Mouse (Mus musculus) heart, embryonic 14.5 days (tissue): ENCODE results near the gene Slc35f2. TPM values are rescaled to one million over a fixed set of nuclear protein-coding genes. Genes with fewer than 3 reads are reported as not detected.

Experiments
- ATAC-seq: fragments of 200-750 bp; cut with Nextera tagmentation; 2 replicates; pipeline ENCODE4 v1.8.0; 2017; ENCODE audit warnings: low read depth, moderate TSS enrichment; ENCODE audit not compliant: insufficient number of reproducible peaks, insufficient read depth, low FRiP score
- H3K27ac ChIP-seq, 2 experiments: fragments of 200-500 bp in 1 of 2; fragments of 300-500 bp in 1 of 2; sonication (generic) in 1 of 2; replicated peaks in 1 of 2; 2 replicates each; pipeline ENCODE4 v1.5.1; 2012 to 2014; ENCODE audit warnings: low read depth in 2 of 2, low read length in 2 of 2, control low read depth in 1 of 2, mild to moderate bottlenecking in 1 of 2, mixed read lengths in 1 of 2; ENCODE audit not compliant: control insufficient read depth in 1 of 2, insufficient read depth in 1 of 2
- H3K27me3 ChIP-seq: fragments of 300-500 bp; sonication (generic); 2 replicates; pipeline ENCODE4 v1.6.1; 2014; ENCODE audit warnings: mild to moderate bottlenecking, low read length, control low read depth; ENCODE audit not compliant: control insufficient read depth, insufficient read depth
- H3K36me3 ChIP-seq: fragments of 300-500 bp; sonication (generic); 2 replicates; pipeline ENCODE4 v1.6.1; 2014; ENCODE audit warnings: mild to moderate bottlenecking, control low read depth, low read length, mixed read lengths; ENCODE audit not compliant: control insufficient read depth, insufficient read depth
- H3K4me1 ChIP-seq, 2 experiments: fragments of 200-500 bp in 1 of 2; fragments of 300-500 bp in 1 of 2; sonication (generic) in 1 of 2; 2 replicates each; pipeline ENCODE4 v1.6.1; 2012 to 2014; ENCODE audit warnings: low read length in 2 of 2, control low read depth in 1 of 2, mixed read lengths in 1 of 2; ENCODE audit not compliant: control insufficient read depth in 2 of 2, insufficient read depth in 2 of 2
- H3K4me2 ChIP-seq: fragments of 300-500 bp; sonication (generic); 2 replicates; pipeline ENCODE4 v1.6.1; 2014; ENCODE audit warnings: mild to moderate bottlenecking, low read length
- H3K4me3 ChIP-seq, 2 experiments: fragments of 200-500 bp in 1 of 2; fragments of 300-500 bp in 1 of 2; sonication (generic) in 1 of 2; 2 replicates each; pipeline ENCODE4 v1.5.1; 2012 to 2014; ENCODE audit warnings: low read length in 2 of 2, mild to moderate bottlenecking in 2 of 2, control low read depth in 1 of 2, low read depth in 1 of 2, moderate library complexity in 1 of 2; ENCODE audit not compliant: control insufficient read depth in 1 of 2, insufficient read depth in 1 of 2
- H3K9ac ChIP-seq: fragments of 300-500 bp; sonication (generic); 2 replicates; pipeline ENCODE4 v1.6.1; 2014; ENCODE audit warnings: mild to moderate bottlenecking, low read length
- H3K9me3 ChIP-seq: fragments of 300-500 bp; sonication (generic); 2 replicates; pipeline ENCODE4 v1.6.1; 2016; ENCODE audit warnings: low read length, control low read depth; ENCODE audit not compliant: control insufficient read depth
- WGBS: fragments of 180-500 bp; shearing (Covaris S2); extraction: QIAGEN DNeasy Blood & Tissue Kit; methylation state at CpG from one replicate; pipeline ENCODE4 v1.1.7; 2014; 5-methylcytosine and 5-hydroxymethylcytosine counted together
- polyA plus RNA-seq: library from polyadenylated mRNA; unstranded; fragments of >200 nt; fragmentation: Nextera tagmentation; extraction: Ambion mirVana; gene quantifications from 2 replicates; pipeline ENCODE4 v1.2.1, GENCODE M21; 2014

The Slc35f2 gene
- polyA plus RNA-seq, 1 experiment from 2014 or later, result 0.35 TPM

DNA sequence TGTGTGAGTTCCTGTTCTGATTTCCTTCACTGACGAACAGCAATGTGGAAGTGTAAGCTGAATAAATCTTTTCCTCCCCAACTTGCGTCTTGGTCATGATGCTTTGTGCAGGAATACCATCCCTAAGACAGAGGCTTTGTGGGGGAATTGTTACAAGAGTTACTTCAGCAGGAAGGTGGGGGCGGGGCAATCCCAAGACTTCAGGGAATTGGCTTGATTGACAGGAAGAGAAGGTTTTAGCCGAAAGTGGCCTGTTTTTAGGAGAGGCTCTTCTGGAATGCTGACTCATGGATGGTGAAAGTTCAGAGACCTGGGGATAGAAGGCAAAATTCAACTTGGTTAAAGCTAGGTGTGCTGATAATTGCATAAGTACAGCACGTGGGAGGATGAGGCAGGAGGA is 2.9 kb upstream of the Slc35f2 start:
- Histone ChIP-seq H3K36me3 (no peaks in the 10 kb centered on the region), H3K4me2 (no peak overlapping the region), H3K27ac (no peak overlapping the region), H3K4me3 (no peak overlapping the region), H3K4me1 (peaks cover 4% of the 10 kb centered on the region in 2 experiments; a peak in 1 of 4 replicates), H3K27me3 (peaks cover 39% of the 10 kb centered on the region), H3K9ac (no peak overlapping the region), H3K9me3 (peaks cover 9% of the 10 kb centered on the region; the same call in 1 of the 2 replicates)
- no peak for ATAC-seq
- 70% methylated on average over 5 of the region's 5 CpGs for WGBS

DNA sequence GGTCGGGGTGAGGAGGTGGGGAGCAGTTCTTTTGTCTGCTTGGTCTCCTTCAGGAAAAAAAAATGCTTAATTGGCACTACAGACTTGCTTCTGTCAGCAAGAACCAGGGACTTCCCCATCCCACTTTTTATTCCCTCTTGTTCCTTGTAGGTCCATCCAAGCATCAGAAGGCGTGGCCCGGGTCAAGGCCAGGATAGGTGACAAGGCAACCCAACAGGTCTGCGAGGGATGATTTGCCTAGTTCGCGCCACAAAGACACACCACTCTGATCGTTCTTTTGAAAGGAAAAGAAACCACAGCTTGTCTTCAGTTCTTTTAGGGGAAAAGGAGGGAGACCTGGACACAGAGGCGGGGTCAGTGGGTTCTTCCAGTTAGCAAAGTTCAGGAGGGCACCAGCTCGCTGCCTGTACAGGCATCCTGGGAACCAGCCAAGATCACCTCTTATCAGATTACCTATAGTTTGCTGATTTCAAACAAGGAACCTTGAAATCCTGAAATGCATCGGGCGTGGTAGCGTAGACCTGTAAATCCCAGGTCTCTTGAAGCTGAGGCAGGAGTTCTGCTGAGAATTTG is 481 bp upstream of the Slc35f2 start:
- H3K27me3 ChIP-seq, result peaks cover 42% of the 10 kb centered on the region
- no peak overlapping the region for H3K27ac ChIP-seq
- peaks cover 4% of the 10 kb centered on the region in 2 experiments; a peak in 1 of 4 replicates for H3K4me1 ChIP-seq
- WGBS, result 36% methylated on average over 12 of the region's 12 CpGs
- H3K4me2 ChIP-seq, result peak overlapping the region; percentile 98
- peak overlapping the region; percentile 50 to 59; a peak in 3 of 4 replicates for H3K4me3 ChIP-seq
- H3K9me3 ChIP-seq, result peaks cover 9% of the 10 kb centered on the region; the same call in 1 of the 2 replicates
- no peaks in the 10 kb centered on the region for H3K36me3 ChIP-seq
- ATAC-seq, result no peak
- H3K9ac ChIP-seq, result peak overlapping the region; percentile 62

DNA sequence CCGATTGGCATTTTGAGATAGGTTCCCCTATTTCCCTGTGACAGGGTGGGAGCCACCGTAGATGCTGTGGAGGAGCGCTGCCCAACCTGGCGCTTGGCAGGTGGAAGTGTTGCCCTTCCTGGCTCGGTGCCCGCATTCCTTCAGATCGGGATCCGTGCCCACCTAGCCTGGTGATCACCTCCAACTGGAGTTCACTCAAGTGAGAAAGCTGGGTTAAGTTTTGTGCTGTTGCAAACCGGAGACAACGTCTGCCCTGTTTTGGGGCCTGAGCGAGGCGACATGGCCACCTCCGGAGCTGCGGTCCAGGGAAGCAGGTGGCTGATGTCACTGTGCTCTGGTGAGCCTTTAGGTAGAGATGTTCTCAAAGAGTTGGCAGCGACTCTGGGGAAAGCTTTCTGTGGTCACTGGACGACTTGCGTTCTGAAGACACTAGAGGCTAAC is 803 bp downstream of the Slc35f2 start:
- no peak for ATAC-seq
- H3K9me3 ChIP-seq, result peaks cover 8% of the 10 kb centered on the region; the same call in 1 of the 2 replicates
- H3K27ac ChIP-seq, result no peak overlapping the region
- peak overlapping the region; percentile 62; the same call in 1 of the 2 replicates for H3K9ac ChIP-seq
- peaks cover 42% of the 10 kb centered on the region for H3K27me3 ChIP-seq
- no peaks in the 10 kb centered on the region for H3K36me3 ChIP-seq
- 3% methylated on average over 17 of the region's 17 CpGs for WGBS
- peaks cover 4% of the 10 kb centered on the region in 2 experiments; a peak in 1 of 4 replicates for H3K4me1 ChIP-seq
- peak overlapping the region; percentile 98 for H3K4me2 ChIP-seq
- peak overlapping the region; percentile 50 to 59 for H3K4me3 ChIP-seq

DNA sequence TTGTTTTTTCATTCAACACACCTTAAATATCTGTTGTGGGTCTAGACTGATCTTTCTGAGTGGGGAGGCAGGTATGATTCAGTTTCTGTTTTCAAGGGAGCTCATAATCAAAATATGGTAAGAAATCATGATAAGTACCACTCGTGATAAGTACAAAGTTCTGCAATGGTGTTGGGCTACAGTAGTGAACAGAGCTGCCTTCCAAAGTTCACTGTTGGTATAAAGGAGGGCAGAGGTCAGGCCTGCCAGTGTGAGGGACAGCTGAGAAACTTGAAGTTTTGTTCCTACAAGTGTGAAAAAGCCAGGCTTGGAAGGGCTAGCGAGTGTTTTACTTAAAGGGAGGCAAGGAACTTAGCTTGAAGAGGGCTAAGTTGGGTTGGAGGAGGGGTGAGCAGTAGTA is 4.2 kb downstream of the Slc35f2 start:
- 72% methylated on average over 2 of the region's 2 CpGs for WGBS
- Histone ChIP-seq H3K9me3 (no peaks in the 10 kb centered on the region), H3K27ac (no peak overlapping the region), H3K9ac (no peak overlapping the region), H3K36me3 (no peaks in the 10 kb centered on the region), H3K27me3 (peaks cover 32% of the 10 kb centered on the region), H3K4me1 (peaks cover 4% of the 10 kb centered on the region in 2 experiments; a peak in 1 of 4 replicates), H3K4me2 (no peak overlapping the region), H3K4me3 (no peak overlapping the region)
- ATAC-seq, result no peak

DNA sequence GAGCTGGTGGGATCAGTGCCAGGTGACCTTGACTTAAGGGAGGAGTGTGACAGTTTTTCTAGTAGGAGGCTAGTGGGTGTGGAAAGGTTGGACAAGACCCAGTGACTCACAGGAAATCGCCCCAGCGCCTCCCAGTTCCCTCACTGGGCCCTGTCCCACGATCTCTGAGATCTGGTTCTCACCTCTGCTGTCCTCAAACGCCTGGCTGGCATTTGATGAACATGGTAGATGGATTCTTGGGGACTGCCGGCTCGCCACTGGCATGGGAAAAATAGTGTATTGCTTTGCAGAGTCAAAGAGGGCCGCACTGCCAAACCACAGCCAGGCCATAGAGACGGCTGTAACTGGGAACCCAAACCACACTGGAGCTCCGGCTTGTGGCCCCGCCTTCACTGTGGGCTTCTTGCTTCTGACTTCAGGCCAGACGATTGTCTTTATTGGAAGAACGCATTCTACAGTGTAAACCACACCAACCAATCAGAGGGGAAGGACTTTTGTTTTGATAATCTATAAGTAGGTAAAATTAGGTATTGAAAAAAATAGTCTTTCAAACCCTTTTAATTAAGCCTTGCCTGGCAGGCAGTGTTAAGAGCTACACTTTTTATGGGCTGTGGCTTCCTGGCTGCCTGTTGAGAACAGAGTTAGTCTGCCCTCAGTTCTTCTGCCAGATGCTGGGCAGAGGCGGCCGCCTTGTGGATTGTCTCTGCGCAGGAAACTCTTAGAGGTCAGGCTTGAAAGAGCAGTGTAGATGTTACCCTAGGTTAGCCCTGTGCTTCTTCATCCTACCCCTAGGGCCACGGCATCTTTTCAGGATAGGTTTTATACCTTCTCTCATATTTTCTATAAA is 15.4 kb downstream of the Slc35f2 start:
- H3K9ac ChIP-seq, result no peak overlapping the region
- no peak overlapping the region for H3K4me3 ChIP-seq
- no peaks in the 10 kb centered on the region for H3K27me3 ChIP-seq
- H3K4me1 ChIP-seq, result peaks cover 0 to 4% of the 10 kb centered on the region in 2 experiments; a peak in 2 of 4 replicates
- no peaks in the 10 kb centered on the region for H3K36me3 ChIP-seq
- no peak overlapping the region for H3K4me2 ChIP-seq
- no peak overlapping the region for H3K27ac ChIP-seq
- no peak; the same call in 1 of the 2 replicates for ATAC-seq
- H3K9me3 ChIP-seq, result no peaks in the 10 kb centered on the region
- 57% methylated on average over 16 of the region's 16 CpGs for WGBS

DNA sequence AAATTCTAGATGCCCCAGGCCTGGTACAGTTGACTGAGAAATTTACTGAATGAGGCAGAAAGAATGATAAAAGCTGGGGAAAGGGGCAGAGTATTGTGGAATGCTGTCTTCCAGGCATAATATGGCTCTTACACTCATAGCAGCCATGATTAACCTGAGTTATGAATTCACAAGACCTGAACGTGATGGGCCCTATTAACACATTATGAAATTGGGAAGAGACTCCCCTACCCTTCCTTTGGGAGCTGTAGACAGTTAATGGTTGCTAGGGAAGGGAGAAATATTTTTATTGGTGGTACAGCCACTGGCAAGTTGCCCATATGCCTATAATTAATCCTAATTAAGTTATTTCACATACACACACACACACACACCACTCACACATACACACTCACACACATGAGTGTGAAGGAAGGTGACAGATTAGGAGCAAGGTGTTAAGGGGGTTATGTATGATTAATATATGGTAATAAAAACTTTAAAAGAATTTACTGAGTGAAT is 22.5 kb downstream of the Slc35f2 start:
- Histone ChIP-seq H3K4me2 (no peak overlapping the region), H3K4me3 (no peak overlapping the region), H3K9ac (no peak overlapping the region), H3K27me3 (no peaks in the 10 kb centered on the region), H3K27ac (no peak overlapping the region), H3K9me3 (no peaks in the 10 kb centered on the region), H3K4me1 (no peaks in the 10 kb centered on the region), H3K36me3 (no peaks in the 10 kb centered on the region)
- 52% methylated on average over 1 of the region's 1 CpGs for WGBS
- no peak for ATAC-seq

DNA sequence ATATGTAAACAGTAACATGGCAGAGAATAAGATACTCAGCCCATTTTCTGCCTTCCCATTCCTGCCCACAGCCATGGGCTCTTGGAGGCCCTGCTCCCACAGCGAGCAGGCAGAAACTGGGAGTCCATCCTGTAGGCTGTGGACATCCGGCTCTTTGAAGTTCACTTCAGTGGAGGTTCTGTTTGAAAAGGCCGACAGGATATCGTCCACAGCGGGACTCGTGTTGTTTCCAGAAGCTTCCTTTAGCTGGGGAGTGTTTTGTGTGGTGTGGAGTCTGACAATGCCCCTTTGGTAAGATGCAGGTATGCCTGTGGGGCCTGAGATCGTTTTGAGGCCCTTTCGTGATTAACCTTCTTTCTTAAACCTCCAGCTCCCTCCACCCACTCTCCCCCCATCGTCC is 23.2 kb downstream of the Slc35f2 start:
- ATAC-seq, result no peak
- H3K4me1 ChIP-seq, result no peaks in the 10 kb centered on the region
- H3K4me2 ChIP-seq, result no peak overlapping the region
- no peak overlapping the region for H3K4me3 ChIP-seq
- WGBS, result 42% methylated on average over 9 of the region's 9 CpGs
- H3K9me3 ChIP-seq, result no peaks in the 10 kb centered on the region
- no peak overlapping the region for H3K9ac ChIP-seq
- H3K27me3 ChIP-seq, result no peaks in the 10 kb centered on the region
- H3K36me3 ChIP-seq, result no peaks in the 10 kb centered on the region
- peak overlapping the region in 1 of 2 experiments; percentile 27; a peak in 1 of 4 replicates for H3K27ac ChIP-seq
